Mouse (Mus musculus): ENCODE measurements around the gene Stkld1.

- TF ChIP-seq CTCF (IDR thresholded peaks at IDR 0.05) (no peak), EP300 (IDR thresholded peaks at IDR 0.05) (no peak)
Measured at GRCm38 (mm10) chr2:26921784-26922183, 12.1 kb upstream of the Stkld1 start.

Data from lung, postnatal 0 days (tissue).